Mouse (Mus musculus) stomach, postnatal 0 days (tissue): Measurements from ENCODE around the gene Galnt9.

ENCODE experiments used
- CTCF ChIP-seq: IDR thresholded peaks from 2 replicates; pipeline ENCODE4 v1.5.1; 2016; ENCODE audit warnings: antibody characterized with exemption, low read depth, mild to moderate bottlenecking, moderate library complexity
- EP300 ChIP-seq: optimal IDR thresholded peaks from 2 replicates; pipeline ENCODE3; 2016; ENCODE audit warnings: antibody characterized with exemption

DNA sequence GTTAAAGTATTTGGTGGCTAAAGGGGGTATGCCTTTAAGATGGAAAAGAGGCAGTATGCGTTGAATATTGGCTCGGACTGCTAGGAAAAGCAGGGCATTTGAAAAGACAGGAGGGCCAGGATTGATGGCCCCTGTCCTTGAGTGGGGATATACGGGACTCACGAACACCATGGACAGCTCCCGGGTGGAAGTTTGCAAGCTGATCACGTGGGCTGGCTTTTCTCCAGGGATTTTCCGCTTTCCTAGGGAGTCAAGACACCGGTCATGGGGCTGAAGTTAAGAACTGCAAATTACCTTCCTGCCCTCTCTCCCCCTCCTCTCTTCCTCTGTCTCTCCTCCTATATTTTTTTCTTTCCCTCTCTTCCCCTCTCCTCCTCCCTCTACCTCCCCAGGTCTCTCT lies 14.2 kb downstream of the Galnt9 start:
- TF ChIP-seq CTCF (no peak), EP300 (no peak)
